Mouse (Mus musculus) stomach, postnatal 0 days (tissue): Measurements from ENCODE around the gene Hagh.

Source experiments
- CTCF ChIP-seq: IDR thresholded peaks from 2 replicates; pipeline ENCODE4 v1.5.1; 2016; ENCODE audit warnings: antibody characterized with exemption, low read depth, mild to moderate bottlenecking, moderate library complexity
- EP300 ChIP-seq: optimal IDR thresholded peaks from 2 replicates; pipeline ENCODE3; 2016; ENCODE audit warnings: antibody characterized with exemption

- no peak for TF ChIP-seq EP300
- no peak for TF ChIP-seq CTCF
Measured at GRCm38 (mm10) chr17:24865776-24866175, 25.8 kb downstream of the Hagh start, which contains the start of gene Igfals.
